Mouse (Mus musculus) ES-Bruce4 (cell line): ENCODE data around the gene Aff3.

Experiments used
- CTCF ChIP-seq: IDR thresholded peaks from one replicate; pipeline ENCODE4 v1.8.1; 2011; ENCODE audit warnings: low read depth, low read length
- EP300 ChIP-seq: IDR thresholded peaks from 2 replicates; pipeline ENCODE4 v1.6.1; 2011; ENCODE audit warnings: low read depth, low read length; ENCODE audit not compliant: insufficient read depth
- POLR2A ChIP-seq: IDR thresholded peaks from one replicate; pipeline ENCODE4 v1.8.1; 2011; ENCODE audit warnings: low read length; ENCODE audit not compliant: insufficient read depth

GRCm38 (mm10) chr1:38667892-38668291, 3.1 kb upstream of the Aff3 start:
- TF ChIP-seq CTCF (no peak), EP300 (no peak), POLR2A (no peak)
